Mouse (Mus musculus) ES-E14 (cell line): Measurements from ENCODE around the gene Fblim1. TPM values are rescaled to one million over a fixed set of nuclear protein-coding genes. Genes with fewer than 3 reads are reported as not detected.

ENCODE experiments used
- DNase-seq: peaks from one replicate; pipeline ENCODE4 v3.0.0-alpha.2; 2013; ENCODE audit warnings: low read depth, low spot score
- H3K27ac ChIP-seq: 2 replicates; pipeline ENCODE4 v1.5.1; 2012; ENCODE audit warnings: low read depth, mild to moderate bottlenecking, low read length, moderate library complexity, mixed read lengths; ENCODE audit not compliant: poor library complexity, insufficient read depth, severe bottlenecking
- H3K36me3 ChIP-seq: 2 replicates; pipeline ENCODE4 v1.6.1; 2012; ENCODE audit warnings: mild to moderate bottlenecking, low read length, moderate library complexity, mixed read lengths; ENCODE audit not compliant: control insufficient read depth, poor library complexity, insufficient read depth, severe bottlenecking
- H3K4me1 ChIP-seq, 2 experiments: fragments of 150-350 bp in 1 of 2; sonication (generic) in 1 of 2; 2 replicates each; pipeline ENCODE4 v1.6.1; 2012; ENCODE audit warnings: low read length in 2 of 2, mild to moderate bottlenecking in 1 of 2, mixed read lengths in 1 of 2; ENCODE audit not compliant: control insufficient read depth in 2 of 2, insufficient read depth in 2 of 2, poor library complexity in 1 of 2
- H3K4me3 ChIP-seq, 2 experiments: fragments of 150-350 bp in 1 of 2; sonication (generic) in 1 of 2; 2 replicates each; pipeline ENCODE4 v1.5.1; 2012; ENCODE audit warnings: low read length in 2 of 2, low read depth in 1 of 2, mild to moderate bottlenecking in 1 of 2, mixed read lengths in 1 of 2; ENCODE audit not compliant: insufficient read depth in 1 of 2, poor library complexity in 1 of 2, severe bottlenecking in 1 of 2
- H3K9ac ChIP-seq: 2 replicates; pipeline ENCODE4 v1.6.1; 2012; ENCODE audit warnings: low read depth, mild to moderate bottlenecking, low read length, mixed read lengths; ENCODE audit not compliant: poor library complexity, insufficient read depth, severe bottlenecking
- H3K9me3 ChIP-seq: fragments of 150-350 bp; sonication (generic); 2 replicates; pipeline ENCODE4 v1.6.1; 2012; ENCODE audit warnings: low read depth, mild to moderate bottlenecking, low read length; ENCODE audit not compliant: control insufficient read depth, insufficient read depth
- CHD2 ChIP-seq: IDR thresholded peaks from 2 replicates; pipeline ENCODE4 v1.6.1; 2014; ENCODE audit warnings: mild to moderate bottlenecking, low read depth, low read length, inconsistent platforms
- HCFC1 ChIP-seq: IDR thresholded peaks from 2 replicates; pipeline ENCODE4 v1.6.1; 2012; ENCODE audit warnings: low read length, inconsistent platforms, borderline replicate concordance; ENCODE audit not compliant: insufficient read depth
- MAFK ChIP-seq: IDR thresholded peaks from 2 replicates; pipeline ENCODE4 v1.6.1; 2014; ENCODE audit warnings: mild to moderate bottlenecking, low read depth, low read length, inconsistent platforms; ENCODE audit not compliant: insufficient read depth
- ZC3H11A ChIP-seq: IDR thresholded peaks from 2 replicates; pipeline ENCODE4 v1.6.1; 2012; ENCODE audit warnings: low read depth, mild to moderate bottlenecking, inconsistent platforms, low read length, borderline replicate concordance
- ZNF384 ChIP-seq: IDR thresholded peaks from 2 replicates; pipeline ENCODE4 v1.6.1; 2012; ENCODE audit warnings: low read depth, low read length, inconsistent platforms
- in situ Hi-C, 2 experiments: fragments of 600-800 bp; cut with MboI; formaldehyde crosslinking; loops; one replicate each; pipeline ENCODE4 v1.15.1; 2025; ENCODE audit warnings: low sequenced_read_pairs in 2 of 2, inconsistent platforms in 1 of 2; ENCODE audit not compliant: unreplicated experiment in 2 of 2
- total RNA-seq: library from RNA; depleted of rRNA; stranded (reverse); fragments of 300-350 nt; gene quantifications from 2 replicates; pipeline ENCODE4 v1.2.3, GENCODE M21; 2012

The Fblim1 gene
- total RNA-seq, 1 experiment: 71.3 TPM

DNA sequence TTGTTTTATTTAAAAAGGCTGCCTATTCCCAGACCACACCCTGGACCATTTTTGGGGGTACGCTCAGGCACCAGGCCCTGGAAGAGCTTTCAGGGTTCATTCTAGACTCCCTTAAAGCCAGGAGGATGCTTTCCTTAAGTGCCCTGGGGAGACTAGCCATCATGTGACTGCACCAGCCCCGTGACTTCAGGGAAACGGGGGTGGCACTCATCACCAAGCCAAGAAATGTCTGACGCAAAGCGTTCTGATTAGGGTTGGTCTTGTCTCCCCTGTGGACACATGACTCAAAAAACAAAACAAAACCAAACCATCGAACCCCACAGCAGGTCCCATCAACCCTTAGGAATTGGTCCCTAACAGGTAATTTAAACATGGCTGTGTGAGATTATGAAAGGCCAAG, 45.4 kb upstream of the Fblim1 start:
- Histone ChIP-seq H3K9ac (no peak overlapping the region), H3K36me3 (no peaks in the 10 kb centered on the region), H3K4me1 (peaks cover 0 to 4% of the 10 kb centered on the region in 2 experiments; a peak in 1 of 4 replicates), H3K27ac (no peak overlapping the region), H3K4me3 (no peak overlapping the region), H3K9me3 (no peaks in the 10 kb centered on the region)
- TF ChIP-seq ZC3H11A (no peak), CHD2 (no peak), MAFK (no peak), ZNF384 (no peak), HCFC1 (no peak)
- no peak for DNase-seq
- in situ Hi-C loops: no loop called here

DNA sequence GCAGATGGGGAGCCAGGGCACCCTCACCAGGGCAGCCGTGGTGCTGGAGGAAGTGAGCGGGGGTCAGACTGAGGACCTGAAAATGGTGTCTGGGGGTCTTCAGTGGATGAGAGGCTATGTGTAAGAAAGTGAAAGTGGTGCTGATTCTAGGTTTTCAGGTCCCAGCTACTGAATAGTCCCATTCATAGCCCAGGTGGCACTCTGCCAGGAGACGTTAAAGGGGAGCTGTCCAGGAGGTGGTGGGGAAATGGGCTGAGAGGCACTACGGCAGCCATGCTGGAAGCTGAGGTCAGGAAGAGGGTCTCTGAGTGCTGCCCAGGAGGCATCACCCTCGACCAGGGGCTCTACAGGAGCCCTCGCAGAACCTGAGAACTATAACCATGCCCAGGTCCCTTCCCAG, 43.3 kb upstream of the Fblim1 start:
- Histone ChIP-seq H3K9ac (no peak overlapping the region), H3K27ac (no peak overlapping the region), H3K4me1 (no peaks in the 10 kb centered on the region), H3K4me3 (no peak overlapping the region), H3K36me3 (no peaks in the 10 kb centered on the region), H3K9me3 (no peaks in the 10 kb centered on the region)
- in situ Hi-C loops: no loop called here
- TF ChIP-seq ZC3H11A (no peak), CHD2 (no peak), MAFK (no peak), ZNF384 (no peak), HCFC1 (no peak)
- no peak for DNase-seq

DNA sequence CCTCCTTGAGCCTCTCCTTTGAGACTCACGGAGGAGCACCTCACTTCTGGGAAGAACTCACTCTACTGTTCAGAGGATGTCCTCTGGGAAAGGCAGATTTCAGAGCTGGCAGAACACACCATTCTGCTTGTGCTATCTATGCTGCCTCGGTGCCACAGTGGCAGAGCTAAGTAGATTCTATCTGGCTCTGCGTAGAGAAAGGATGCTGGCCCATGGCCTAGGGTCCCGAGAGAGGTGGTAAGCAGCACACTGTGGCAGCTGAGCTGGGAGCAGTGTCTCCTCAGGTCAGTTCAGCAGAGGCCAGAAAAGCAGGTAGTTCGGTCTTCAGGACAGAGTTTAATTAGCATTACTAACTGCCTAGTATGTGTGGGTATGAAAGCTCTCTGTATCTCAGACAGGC, 42.4 kb upstream of the Fblim1 start:
- no peaks in the 10 kb centered on the region for H3K36me3 ChIP-seq

DNA sequence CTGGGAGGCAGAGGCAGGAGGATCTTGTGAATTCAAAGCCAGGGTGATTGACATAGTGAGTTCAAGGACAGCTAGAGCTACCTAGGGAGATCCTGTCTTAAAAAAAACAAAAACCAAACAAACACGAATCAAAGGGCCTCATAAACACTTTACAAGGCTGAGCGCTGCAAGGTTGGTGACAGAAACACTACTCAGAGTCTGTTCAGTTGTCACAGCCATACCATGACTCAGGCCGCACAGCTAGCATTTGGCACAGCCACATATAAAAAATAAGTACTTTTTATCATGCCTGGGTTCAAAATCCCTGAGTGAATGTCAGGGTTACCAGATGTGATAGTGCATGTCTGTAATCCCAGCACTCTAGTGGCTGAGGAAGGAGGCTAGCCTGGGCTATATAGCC, 41.3 kb upstream of the Fblim1 start:
- no peaks in the 10 kb centered on the region for H3K9me3 ChIP-seq
- H3K27ac ChIP-seq: no peak overlapping the region
- H3K4me1 ChIP-seq: peaks cover 0 to 4% of the 10 kb centered on the region in 2 experiments; a peak in 1 of 4 replicates
- TF ChIP-seq CHD2: no peak
- no peak for TF ChIP-seq MAFK
- no peak for TF ChIP-seq ZNF384
- no peak for TF ChIP-seq HCFC1
- no peak for TF ChIP-seq ZC3H11A
- DNase-seq: no peak
- no peak overlapping the region for H3K4me3 ChIP-seq
- no peak overlapping the region for H3K9ac ChIP-seq
- in situ Hi-C loops: no loop called here
- no peaks in the 10 kb centered on the region for H3K36me3 ChIP-seq

More for the DNA sequence above, 42.4 kb upstream of the Fblim1 start:
- no peaks in the 10 kb centered on the region for H3K9me3 ChIP-seq
- in situ Hi-C loops: no loop called here
- H3K27ac ChIP-seq: no peak overlapping the region
- no peak for DNase-seq
- TF ChIP-seq ZNF384: no peak
- no peak for TF ChIP-seq CHD2
- no peak for TF ChIP-seq HCFC1
- no peak for TF ChIP-seq MAFK
- no peak for TF ChIP-seq ZC3H11A
- no peak overlapping the region for H3K4me3 ChIP-seq
- no peaks in the 10 kb centered on the region for H3K4me1 ChIP-seq
- no peak overlapping the region for H3K9ac ChIP-seq

DNA sequence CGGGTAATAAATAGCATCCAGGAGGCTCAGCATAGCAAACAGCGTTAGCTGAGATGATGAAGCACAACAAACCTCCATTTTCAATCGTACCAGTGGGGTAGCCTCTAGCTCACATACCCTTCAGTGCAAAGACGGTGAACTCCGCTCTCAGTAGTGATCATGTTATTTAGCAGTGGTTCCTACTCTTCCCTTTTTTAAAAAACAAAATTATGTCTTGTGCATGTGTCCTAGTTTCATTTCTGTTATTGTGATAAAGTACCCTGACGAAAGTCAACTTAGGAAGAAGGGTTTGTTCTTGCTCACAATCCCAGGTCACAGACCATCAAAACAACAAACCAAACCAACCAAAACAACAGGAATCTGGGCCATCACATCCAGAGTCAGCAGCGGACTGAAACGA, 40.1 kb upstream of the Fblim1 start:
- in situ Hi-C loops: no loop called here
- Histone ChIP-seq H3K9me3 (no peaks in the 10 kb centered on the region), H3K9ac (no peak overlapping the region), H3K36me3 (no peaks in the 10 kb centered on the region; the same call in 1 of the 2 replicates), H3K27ac (no peak overlapping the region), H3K4me1 (peaks cover 0 to 8% of the 10 kb centered on the region in 2 experiments; a peak in 1 of 4 replicates), H3K4me3 (no peak overlapping the region)
- DNase-seq: no peak
- TF ChIP-seq MAFK: no peak
- TF ChIP-seq ZNF384: no peak
- no peak for TF ChIP-seq ZC3H11A
- no peak for TF ChIP-seq HCFC1
- TF ChIP-seq CHD2: no peak
